Mouse (Mus musculus) heart, embryonic 11.5 days (tissue): ENCODE data around the gene Slc4a5. TPM values are rescaled to one million over a fixed set of nuclear protein-coding genes. Genes with fewer than 3 reads are reported as not detected.
"Not testable (repeated sequence)": the region's sequence is repeated elsewhere in the genome, so short reads cannot be mapped to it uniquely, and the experiment has no call there.

ENCODE experiments used
- ATAC-seq: fragments of 200-750 bp; cut with Nextera tagmentation; replicated peaks from 2 replicates; pipeline ENCODE4 v1.8.0; 2017; ENCODE audit warnings: moderate library complexity; ENCODE audit not compliant: insufficient number of reproducible peaks, low FRiP score, low TSS enrichment
- H3K27ac ChIP-seq: fragments of 300-500 bp; sonication (generic); 2 replicates; pipeline ENCODE4 v1.5.1; 2014; ENCODE audit warnings: mild to moderate bottlenecking, low read depth, low read length
- H3K27me3 ChIP-seq: fragments of 300-500 bp; sonication (generic); 2 replicates; pipeline ENCODE4 v1.6.1; 2014; ENCODE audit warnings: mild to moderate bottlenecking, low read length, mixed read lengths; ENCODE audit not compliant: control insufficient read depth, insufficient read depth
- H3K36me3 ChIP-seq: fragments of 300-500 bp; sonication (generic); 2 replicates; pipeline ENCODE4 v1.6.1; 2014; ENCODE audit warnings: mild to moderate bottlenecking, low read length, moderate library complexity, mixed read lengths; ENCODE audit not compliant: control insufficient read depth, insufficient read depth
- H3K4me1 ChIP-seq: fragments of 300-500 bp; sonication (generic); 2 replicates; pipeline ENCODE4 v1.6.1; 2014; ENCODE audit warnings: low read length; ENCODE audit not compliant: control insufficient read depth, insufficient read depth
- H3K4me2 ChIP-seq: fragments of 300-500 bp; sonication (generic); 2 replicates; pipeline ENCODE4 v1.6.1; 2014; ENCODE audit warnings: mild to moderate bottlenecking, moderate library complexity
- H3K4me3 ChIP-seq: fragments of 300-500 bp; sonication (generic); 2 replicates; pipeline ENCODE4 v1.5.1; 2014; ENCODE audit warnings: low read depth, low read length
- H3K9ac ChIP-seq: fragments of 300-500 bp; sonication (generic); 2 replicates; pipeline ENCODE4 v1.6.1; 2014; ENCODE audit warnings: mild to moderate bottlenecking, low read depth, low read length, moderate library complexity
- H3K9me3 ChIP-seq: fragments of 300-500 bp; sonication (generic); replicated peaks from 2 replicates; pipeline ENCODE4 v1.6.1; 2016; ENCODE audit warnings: low read length; ENCODE audit not compliant: control insufficient read depth
- WGBS: fragments of 180-500 bp; shearing (Covaris S2); extraction: QIAGEN DNeasy Blood & Tissue Kit; methylation state at CpG from one replicate; pipeline ENCODE4 v1.1.7; 2014; ENCODE audit not compliant: insufficient replicate concordance; 5-methylcytosine and 5-hydroxymethylcytosine counted together
- polyA plus RNA-seq: library from polyadenylated mRNA; unstranded; fragments of >200 nt; fragmentation: Nextera tagmentation; extraction: Ambion mirVana; gene quantifications from 2 replicates; pipeline ENCODE4 v1.2.1, GENCODE M21; 2014

Slc4a5 gene
- polyA plus RNA-seq, 1 experiment from 2014 or later, result 0.21 TPM

DNA sequence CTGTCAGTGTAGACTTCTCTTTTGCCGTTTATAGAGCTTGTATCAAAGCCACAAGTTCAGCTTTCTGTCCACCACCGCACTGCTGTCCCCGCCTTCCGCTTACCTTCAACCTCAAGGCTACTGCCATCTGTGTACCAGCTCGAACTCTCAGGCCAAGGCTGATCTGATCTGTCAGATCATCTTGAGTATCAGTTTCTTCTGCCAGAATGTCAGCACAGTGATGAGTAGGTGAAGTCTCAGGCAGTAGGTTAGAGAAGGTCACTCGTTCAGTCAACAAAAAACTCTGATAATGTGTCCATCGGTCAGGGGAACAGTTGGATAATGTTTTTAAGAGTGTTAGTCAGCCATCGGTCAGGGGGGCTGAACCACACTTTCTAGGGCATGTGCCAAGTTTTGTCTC, 125.7 kb downstream of the Slc4a5 start:
- not testable (repeated sequence) for H3K27ac ChIP-seq, ATAC-seq, H3K9ac ChIP-seq, H3K4me2 ChIP-seq, H3K9me3 ChIP-seq, H3K4me1 ChIP-seq, H3K27me3 ChIP-seq, H3K36me3 ChIP-seq, H3K4me3 ChIP-seq
- 88% methylated on average over 8 of the region's 8 CpGs for WGBS

GRCm38 (mm10) chr6:83347916-83348315, 128.3 kb downstream of the Slc4a5 start:
- Histone ChIP-seq H3K27ac (no peak overlapping the region), H3K4me2 (no peak overlapping the region), H3K9ac (no peak overlapping the region), H3K4me1 (peaks cover 7% of the 10 kb centered on the region), H3K9me3 (no peaks in the 10 kb centered on the region), H3K27me3 (no peaks in the 10 kb centered on the region), H3K4me3 (no peak overlapping the region), H3K36me3 (peaks cover 5% of the 10 kb centered on the region)
- no peak for ATAC-seq
- 86% methylated on average over 3 of the region's 3 CpGs for WGBS

GRCm38 (mm10) chr6:83348873-83349272, 129.2 kb downstream of the Slc4a5 start, which contains the start of gene Bola3:
TSS of gene Bola3 (plus strand) at chr6:83349147.
- peaks cover 7% of the 10 kb centered on the region for H3K4me1 ChIP-seq
- H3K27ac ChIP-seq, result peak within 1 kb of the TSS; percentile 73
- peaks cover 11% of the 10 kb centered on the region for H3K36me3 ChIP-seq
- peak within 1 kb of the TSS; percentile 94 for H3K4me3 ChIP-seq
- H3K4me2 ChIP-seq, result peak within 1 kb of the TSS; percentile 88
- H3K27me3 ChIP-seq, result no peaks in the 10 kb centered on the region
- H3K9ac ChIP-seq, result peak within 1 kb of the TSS; percentile 98
- WGBS, result 38% methylated on average over 6 of the region's 6 CpGs
- ATAC-seq, result peak; percentile 40
- H3K9me3 ChIP-seq, result no peaks in the 10 kb centered on the region

DNA sequence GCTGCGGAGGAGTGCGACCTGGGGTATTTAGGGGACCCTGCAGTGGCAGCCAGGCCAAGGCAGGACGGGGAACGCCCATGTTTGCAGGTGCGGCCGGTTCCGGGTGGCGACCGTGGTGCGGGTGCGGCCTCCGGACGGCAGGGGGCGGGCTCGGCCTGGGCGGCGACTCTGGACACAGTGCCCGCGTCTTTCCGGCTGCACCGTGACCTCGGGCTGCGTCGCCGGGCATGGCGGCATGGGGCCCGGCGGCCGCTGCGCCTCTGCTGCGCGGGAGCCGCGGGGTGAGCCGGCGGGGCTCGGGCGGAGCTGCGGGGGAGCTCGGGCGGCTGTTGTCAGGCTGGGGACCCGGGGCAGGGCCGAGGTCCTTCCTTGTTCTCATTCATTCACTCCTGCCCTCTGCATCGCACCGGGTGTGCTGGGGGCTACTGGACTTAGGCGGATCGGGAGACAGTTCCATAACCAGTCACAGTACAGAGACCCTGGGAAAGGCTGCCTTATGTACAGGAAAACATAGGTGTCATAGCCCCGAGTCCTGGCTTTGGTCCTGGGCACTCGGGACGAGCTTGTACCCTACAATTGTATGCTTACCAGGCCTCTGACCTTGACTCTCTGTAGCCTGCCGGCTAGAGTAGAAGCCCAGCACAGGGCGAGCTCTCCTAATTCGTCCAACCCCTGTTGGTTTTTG, 129.8 kb downstream of the Slc4a5 start:
- WGBS, result under 1% methylated on average over 51 of the region's 53 CpGs
- H3K9me3 ChIP-seq, result no peaks in the 10 kb centered on the region
- peak overlapping the region; percentile 88 for H3K4me2 ChIP-seq
- peak overlapping the region; percentile 73 for H3K27ac ChIP-seq
- peak overlapping the region; percentile 94 for H3K4me3 ChIP-seq
- H3K27me3 ChIP-seq, result no peaks in the 10 kb centered on the region
- peaks cover 11% of the 10 kb centered on the region for H3K36me3 ChIP-seq
- peak overlapping the region; percentile 98 for H3K9ac ChIP-seq
- H3K4me1 ChIP-seq, result peaks cover 7% of the 10 kb centered on the region
- peak; percentile 88 for ATAC-seq

DNA sequence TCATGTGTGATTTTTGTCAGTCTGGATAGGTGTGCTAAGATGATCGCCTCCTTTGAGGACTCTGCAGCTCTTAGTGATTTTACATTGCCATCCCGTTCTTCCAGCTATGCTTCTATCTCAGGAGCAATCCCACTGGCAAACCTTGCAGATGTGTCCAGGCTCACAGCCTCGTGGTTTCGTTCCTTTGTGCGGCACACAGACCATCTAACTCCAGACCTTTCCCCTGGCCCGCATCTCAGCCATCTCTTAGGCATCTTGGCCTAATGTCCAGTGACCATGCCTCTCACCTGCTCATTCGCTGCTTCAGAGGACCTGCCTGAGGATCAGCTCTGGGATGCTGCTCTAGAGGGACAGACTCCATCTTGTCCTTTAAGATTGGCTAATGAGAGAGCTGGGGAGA, 130.5 kb downstream of the Slc4a5 start:
- Histone ChIP-seq H3K4me3 (peak overlapping the region; percentile 94), H3K9ac (peak overlapping the region; percentile 98), H3K9me3 (no peaks in the 10 kb centered on the region), H3K27me3 (no peaks in the 10 kb centered on the region), H3K27ac (peak overlapping the region; percentile 73; the same call in 1 of the 2 replicates), H3K36me3 (peaks cover 11% of the 10 kb centered on the region), H3K4me1 (peaks cover 7% of the 10 kb centered on the region), H3K4me2 (peak overlapping the region; percentile 88)
- 79% methylated on average over 7 of the region's 7 CpGs for WGBS
- no peak for ATAC-seq

GRCm38 (mm10) chr6:83350851-83351405, 131.3 kb downstream of the Slc4a5 start:
- Histone ChIP-seq H3K36me3 (peaks cover 11% of the 10 kb centered on the region), H3K27me3 (no peaks in the 10 kb centered on the region), H3K4me3 (no peak overlapping the region), H3K4me2 (peak overlapping the region; percentile 88), H3K27ac (peak overlapping the region; percentile 54), H3K9ac (0 out of 2 replicates have a peak overlapping the region, but pooled peaks have one; percentile 49), H3K9me3 (no peaks in the 10 kb centered on the region), H3K4me1 (peaks cover 7% of the 10 kb centered on the region)
- 84% methylated on average over 16 of the region's 16 CpGs for WGBS
- ATAC-seq, result no peak

GRCm38 (mm10) chr6:83351490-83352160, 132.0 kb downstream of the Slc4a5 start:
- Histone ChIP-seq H3K36me3 (peaks cover 11% of the 10 kb centered on the region), H3K4me3 (no peak overlapping the region), H3K4me1 (peaks cover 10% of the 10 kb centered on the region), H3K9ac (no peak overlapping the region), H3K9me3 (no peaks in the 10 kb centered on the region), H3K27me3 (no peaks in the 10 kb centered on the region), H3K27ac (peak overlapping the region; percentile 54), H3K4me2 (peak overlapping the region; percentile 88)
- 66% methylated on average over 7 of the region's 7 CpGs for WGBS
- ATAC-seq, result peak; percentile 85

- peaks cover 11% of the 10 kb centered on the region for H3K36me3 ChIP-seq
- peaks cover 12% of the 10 kb centered on the region for H3K4me1 ChIP-seq
- 92% methylated on average over 24 of the region's 24 CpGs for WGBS
- H3K9ac ChIP-seq, result peak overlapping the region; percentile 59
- peak overlapping the region; percentile 54; the same call in 1 of the 2 replicates for H3K27ac ChIP-seq
- peak overlapping the region; percentile 30 for H3K4me2 ChIP-seq
- H3K9me3 ChIP-seq, result no peaks in the 10 kb centered on the region
- no peak overlapping the region for H3K4me3 ChIP-seq
- no peak for ATAC-seq
- H3K27me3 ChIP-seq, result no peaks in the 10 kb centered on the region
Measured at GRCm38 (mm10) chr6:83352666-83353410, 133.2 kb downstream of the Slc4a5 start.
